Mouse (Mus musculus) stomach, embryonic 16.5 days (tissue): ENCODE results near the gene Lasp1. TPM values are rescaled to one million over a fixed set of nuclear protein-coding genes. Genes with fewer than 3 reads are reported as not detected.
A peak's percentile ranks its signal among the peaks of the same experiment; 100 is the strongest.

Experiments
- ATAC-seq: fragments of 200-750 bp; cut with Nextera tagmentation; 2 replicates; pipeline ENCODE4 v1.8.0; 2017; ENCODE audit warnings: moderate number of reproducible peaks, moderate TSS enrichment; ENCODE audit not compliant: insufficient read depth, low FRiP score
- H3K27ac ChIP-seq: fragments of 300-500 bp; sonication (generic); 2 replicates; pipeline ENCODE4 v1.5.1; 2014; ENCODE audit warnings: low read length
- H3K27me3 ChIP-seq: fragments of 300-500 bp; sonication (generic); 2 replicates; pipeline ENCODE4 v1.6.1; 2014; ENCODE audit warnings: low read length, control low read depth, mixed read lengths; ENCODE audit not compliant: control insufficient read depth, insufficient read depth
- H3K36me3 ChIP-seq: fragments of 300-500 bp; sonication (generic); 2 replicates; pipeline ENCODE4 v1.6.1; 2014; ENCODE audit warnings: low read length; ENCODE audit not compliant: control insufficient read depth, insufficient read depth
- H3K4me1 ChIP-seq: fragments of 300-500 bp; sonication (generic); 2 replicates; pipeline ENCODE4 v1.6.1; 2014; ENCODE audit warnings: low read length, control low read depth, mixed read lengths; ENCODE audit not compliant: control insufficient read depth, insufficient read depth
- H3K4me2 ChIP-seq: fragments of 300-500 bp; sonication (generic); 2 replicates; pipeline ENCODE4 v1.6.1; 2014; ENCODE audit warnings: low read depth, low read length, mixed read lengths
- H3K4me3 ChIP-seq: fragments of 300-500 bp; sonication (generic); replicated peaks from 2 replicates; pipeline ENCODE4 v1.5.1; 2014; ENCODE audit warnings: mild to moderate bottlenecking, low read length
- H3K9ac ChIP-seq: fragments of 300-500 bp; sonication (generic); 2 replicates; pipeline ENCODE4 v1.6.1; 2014; ENCODE audit warnings: low read length
- H3K9me3 ChIP-seq: fragments of 300-500 bp; sonication (generic); replicated peaks from 2 replicates; pipeline ENCODE4 v1.6.1; 2016; ENCODE audit warnings: low read length, control low read depth; ENCODE audit not compliant: control insufficient read depth
- WGBS: fragments of 180-500 bp; shearing (Covaris S2); extraction: QIAGEN DNeasy Blood & Tissue Kit; methylation state at CpG from one replicate; pipeline ENCODE4 v1.1.7; 2014; 5-methylcytosine and 5-hydroxymethylcytosine counted together
- polyA plus RNA-seq: library from polyadenylated mRNA; unstranded; fragments of >200 nt; fragmentation: Nextera tagmentation; extraction: Ambion mirVana; gene quantifications from 2 replicates; pipeline ENCODE4 v1.2.1, GENCODE M21; 2015

Lasp1 gene
- polyA plus RNA-seq, 1 experiment from 2014 or later: 130 TPM

DNA sequence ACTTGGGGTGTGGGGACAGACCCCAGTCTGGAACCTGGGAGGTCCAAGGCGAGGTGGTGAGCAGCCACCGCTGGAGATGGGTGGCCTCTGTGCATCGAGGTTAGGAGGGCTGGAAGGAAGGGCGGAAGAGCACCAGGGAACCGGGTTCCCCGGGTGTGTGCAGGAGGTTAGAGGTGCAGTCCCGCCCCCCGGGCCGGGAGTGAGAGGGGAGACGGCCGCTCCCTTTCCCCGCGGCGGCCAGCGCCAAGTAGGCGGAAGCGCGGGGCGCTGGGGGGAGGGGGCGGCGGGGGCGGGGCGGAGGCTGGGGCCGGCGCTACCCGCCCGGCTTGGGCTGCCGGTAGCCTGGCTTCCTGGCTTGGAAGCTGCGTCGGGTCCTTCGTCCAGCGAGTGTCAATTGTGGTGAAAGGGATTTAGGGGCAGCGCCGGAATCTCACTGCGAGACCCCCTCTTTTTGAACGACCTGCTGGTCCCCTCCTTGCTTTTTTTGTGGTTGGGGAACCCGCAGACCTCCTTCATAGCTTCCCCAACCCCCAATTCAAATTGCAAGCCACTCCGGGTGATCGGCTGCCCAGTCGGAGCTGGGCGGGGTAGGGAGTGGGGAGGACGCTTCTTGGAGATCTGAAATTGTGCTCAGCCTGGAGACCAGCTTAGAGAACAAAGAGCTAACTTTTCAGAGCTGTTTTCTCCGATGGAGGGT, 1.3 kb downstream of the Lasp1 start:
- Histone ChIP-seq H3K4me3 (peak overlapping the region; percentile 97), H3K36me3 (no peaks in the 10 kb centered on the region), H3K9ac (peak overlapping the region; percentile 96), H3K27ac (peak overlapping the region; percentile 99), H3K9me3 (no peaks in the 10 kb centered on the region), H3K27me3 (no peaks in the 10 kb centered on the region), H3K4me1 (peaks cover 34% of the 10 kb centered on the region), H3K4me2 (peak overlapping the region; percentile 74)
- under 1% methylated on average over 31 of the region's 43 CpGs for WGBS
- ATAC-seq: peak; percentile 75

DNA sequence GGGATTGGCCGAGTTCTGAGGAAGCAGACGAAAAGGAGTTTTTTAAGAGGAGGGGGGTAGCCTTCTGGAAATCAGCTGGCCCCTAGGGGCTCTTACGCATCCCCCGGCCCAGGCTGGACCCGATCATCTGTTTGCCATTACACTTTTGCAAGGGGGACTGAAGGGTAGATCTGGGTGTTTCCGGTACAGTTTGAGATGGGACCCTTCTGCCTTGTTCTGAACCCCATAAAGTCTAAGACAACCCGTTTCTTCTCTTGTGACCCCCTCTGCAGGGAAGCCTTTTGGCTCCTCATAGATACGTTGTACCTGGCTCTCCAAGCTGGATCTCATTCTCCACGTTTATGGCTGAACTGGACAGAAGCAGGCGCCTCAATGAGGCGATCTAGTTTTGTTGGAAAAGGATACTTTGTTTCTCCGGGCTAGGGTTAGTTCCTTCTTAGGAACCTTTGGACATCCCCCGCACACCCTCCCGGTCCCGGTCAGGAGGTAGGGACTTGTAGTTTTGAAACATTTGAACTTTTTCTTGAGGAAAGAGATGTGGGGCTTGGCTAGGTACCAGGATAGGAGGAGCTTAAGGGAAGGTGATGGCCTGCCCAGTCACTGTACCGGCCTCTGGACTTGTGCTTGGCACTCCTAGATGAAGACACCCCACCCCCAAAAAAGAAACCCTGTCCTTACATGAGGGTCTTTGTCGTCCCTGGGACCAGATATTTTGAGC, 2.0 kb downstream of the Lasp1 start:
- peak overlapping the region; percentile 99 for H3K27ac ChIP-seq
- H3K4me3 ChIP-seq: peak overlapping the region; percentile 97
- H3K27me3 ChIP-seq: no peaks in the 10 kb centered on the region
- no peak for ATAC-seq
- H3K36me3 ChIP-seq: no peaks in the 10 kb centered on the region
- H3K4me2 ChIP-seq: peak overlapping the region; percentile 74
- peaks cover 41% of the 10 kb centered on the region for H3K4me1 ChIP-seq
- H3K9me3 ChIP-seq: no peaks in the 10 kb centered on the region
- under 1% methylated on average over 17 of the region's 17 CpGs for WGBS
- H3K9ac ChIP-seq: peak overlapping the region; percentile 96

DNA sequence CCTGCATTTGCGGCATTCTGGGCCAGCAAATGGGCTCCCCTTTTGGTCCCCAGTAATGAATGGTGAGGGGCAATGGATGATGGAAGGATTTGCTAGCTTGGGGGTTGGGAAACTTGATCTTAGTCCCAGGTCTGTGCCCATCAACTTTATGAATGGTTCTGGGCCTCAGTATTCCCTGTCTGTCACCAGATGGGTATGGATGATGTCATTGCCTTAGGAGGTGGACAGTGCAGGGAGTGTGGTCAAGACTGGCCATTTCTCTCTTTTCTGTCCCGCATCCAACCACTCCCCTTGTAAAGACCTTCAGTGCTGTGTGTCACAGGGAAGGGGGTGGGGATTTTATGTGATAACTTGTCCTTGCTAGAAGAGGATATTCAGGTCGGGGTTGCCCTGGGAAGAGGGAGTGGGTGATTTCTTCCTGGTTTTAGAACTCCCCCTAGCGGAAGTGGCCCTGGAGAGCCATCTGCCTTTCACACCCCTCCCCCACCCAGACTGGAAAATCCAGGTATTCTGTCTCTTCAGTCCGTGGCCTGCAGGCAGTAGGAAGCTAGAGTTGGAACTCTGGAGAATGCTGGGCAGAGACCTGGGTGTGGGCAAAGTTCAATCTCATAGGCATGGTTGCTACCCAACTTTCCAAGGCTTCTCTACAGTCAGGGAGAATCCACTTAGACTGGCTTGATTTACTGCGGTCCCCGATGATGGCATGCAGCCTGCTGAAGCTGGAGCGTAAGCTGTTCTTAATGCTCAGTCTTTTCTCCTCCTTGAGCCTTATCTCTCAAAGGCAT, 2.8 kb downstream of the Lasp1 start:
- no peaks in the 10 kb centered on the region for H3K9me3 ChIP-seq
- ATAC-seq: no peak
- no peaks in the 10 kb centered on the region for H3K27me3 ChIP-seq
- peaks cover 48% of the 10 kb centered on the region for H3K4me1 ChIP-seq
- 17% methylated on average over 8 of the region's 8 CpGs for WGBS
- H3K4me2 ChIP-seq: peak overlapping the region; percentile 74
- peak overlapping the region; percentile 97 for H3K4me3 ChIP-seq
- peak overlapping the region; percentile 99 for H3K27ac ChIP-seq
- peak overlapping the region; percentile 96 for H3K9ac ChIP-seq
- no peaks in the 10 kb centered on the region for H3K36me3 ChIP-seq

DNA sequence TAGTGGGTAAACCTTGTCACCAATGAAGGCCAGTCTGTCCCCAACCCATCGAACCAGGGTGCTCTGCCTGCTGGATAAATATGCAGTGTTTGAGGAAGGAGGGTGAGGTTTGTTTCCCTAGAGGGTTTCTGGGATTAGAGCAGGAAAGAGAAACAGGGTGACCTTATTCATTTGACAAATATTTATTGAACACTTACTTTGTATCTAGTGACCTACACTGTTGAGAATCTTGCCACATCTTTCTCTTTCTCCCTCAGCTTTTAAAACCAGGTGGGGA, 3.3 kb downstream of the Lasp1 start:
- H3K4me3 ChIP-seq: peak overlapping the region; percentile 97
- no peaks in the 10 kb centered on the region for H3K27me3 ChIP-seq
- H3K4me2 ChIP-seq: peak overlapping the region; percentile 74
- H3K9me3 ChIP-seq: no peaks in the 10 kb centered on the region
- no peak for ATAC-seq
- H3K9ac ChIP-seq: no peak overlapping the region
- 7% methylated on average over 1 of the region's 1 CpGs for WGBS
- H3K4me1 ChIP-seq: peaks cover 49% of the 10 kb centered on the region
- H3K27ac ChIP-seq: peak overlapping the region; percentile 99
- H3K36me3 ChIP-seq: no peaks in the 10 kb centered on the region

DNA sequence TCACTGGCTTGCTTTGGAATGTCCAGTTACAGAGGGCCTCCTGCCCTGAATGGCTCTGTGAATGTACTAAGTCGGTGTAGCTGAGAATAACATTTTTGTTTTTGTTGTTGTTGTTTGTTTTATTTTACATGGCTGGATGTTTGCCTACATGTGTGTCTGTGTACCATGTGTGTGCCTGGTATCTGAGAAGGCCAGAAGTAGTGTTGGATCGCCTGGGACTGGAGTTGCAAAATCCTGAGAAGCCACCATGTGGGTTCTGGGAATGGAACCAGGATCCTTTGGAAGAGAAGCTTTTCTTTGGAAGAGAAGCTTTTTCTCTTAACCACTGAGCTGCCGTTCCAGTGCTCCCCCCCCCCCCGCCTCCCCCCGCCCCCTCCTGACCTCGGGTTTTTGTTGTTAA, 3.7 kb downstream of the Lasp1 start:
- Histone ChIP-seq H3K4me2 (peak overlapping the region; percentile 74), H3K36me3 (no peaks in the 10 kb centered on the region), H3K9me3 (no peaks in the 10 kb centered on the region), H3K4me1 (peaks cover 51% of the 10 kb centered on the region), H3K27me3 (no peaks in the 10 kb centered on the region), H3K27ac (peak overlapping the region; percentile 99), H3K9ac (no peak overlapping the region), H3K4me3 (0 out of 2 replicates have a peak overlapping the region, but pooled peaks have one; percentile 97)
- 27% methylated on average over 6 of the region's 6 CpGs for WGBS
- ATAC-seq: no peak

DNA sequence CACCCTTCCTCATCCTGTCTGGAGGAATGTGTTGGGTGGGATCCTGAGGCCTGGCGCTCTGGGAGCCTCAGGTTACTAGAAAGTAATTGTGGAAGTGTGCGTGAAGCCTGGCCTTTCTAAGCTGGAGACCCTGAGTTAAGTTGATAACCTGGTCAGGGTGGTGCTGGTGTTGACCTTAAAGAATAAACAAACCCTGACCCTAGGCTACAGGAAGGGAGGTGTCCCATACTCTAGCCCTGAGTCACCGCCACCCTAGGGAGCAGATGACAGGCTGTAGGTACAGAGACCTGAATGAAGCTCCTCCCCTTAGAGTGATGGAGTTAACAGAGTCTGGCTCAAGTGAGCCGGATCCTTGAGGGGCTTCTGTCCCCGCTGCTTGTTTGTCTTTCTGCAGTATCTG, 5.0 kb downstream of the Lasp1 start:
- H3K4me1 ChIP-seq: peaks cover 65% of the 10 kb centered on the region
- H3K36me3 ChIP-seq: no peaks in the 10 kb centered on the region
- no peak for ATAC-seq
- peak overlapping the region; percentile 84 for H3K27ac ChIP-seq
- no peak overlapping the region for H3K4me3 ChIP-seq
- peak overlapping the region; percentile 29; the same call in 1 of the 2 replicates for H3K9ac ChIP-seq
- peak overlapping the region; percentile 44; the same call in 1 of the 2 replicates for H3K4me2 ChIP-seq
- 57% methylated on average over 5 of the region's 5 CpGs for WGBS
- no peaks in the 10 kb centered on the region for H3K9me3 ChIP-seq
- H3K27me3 ChIP-seq: no peaks in the 10 kb centered on the region

DNA sequence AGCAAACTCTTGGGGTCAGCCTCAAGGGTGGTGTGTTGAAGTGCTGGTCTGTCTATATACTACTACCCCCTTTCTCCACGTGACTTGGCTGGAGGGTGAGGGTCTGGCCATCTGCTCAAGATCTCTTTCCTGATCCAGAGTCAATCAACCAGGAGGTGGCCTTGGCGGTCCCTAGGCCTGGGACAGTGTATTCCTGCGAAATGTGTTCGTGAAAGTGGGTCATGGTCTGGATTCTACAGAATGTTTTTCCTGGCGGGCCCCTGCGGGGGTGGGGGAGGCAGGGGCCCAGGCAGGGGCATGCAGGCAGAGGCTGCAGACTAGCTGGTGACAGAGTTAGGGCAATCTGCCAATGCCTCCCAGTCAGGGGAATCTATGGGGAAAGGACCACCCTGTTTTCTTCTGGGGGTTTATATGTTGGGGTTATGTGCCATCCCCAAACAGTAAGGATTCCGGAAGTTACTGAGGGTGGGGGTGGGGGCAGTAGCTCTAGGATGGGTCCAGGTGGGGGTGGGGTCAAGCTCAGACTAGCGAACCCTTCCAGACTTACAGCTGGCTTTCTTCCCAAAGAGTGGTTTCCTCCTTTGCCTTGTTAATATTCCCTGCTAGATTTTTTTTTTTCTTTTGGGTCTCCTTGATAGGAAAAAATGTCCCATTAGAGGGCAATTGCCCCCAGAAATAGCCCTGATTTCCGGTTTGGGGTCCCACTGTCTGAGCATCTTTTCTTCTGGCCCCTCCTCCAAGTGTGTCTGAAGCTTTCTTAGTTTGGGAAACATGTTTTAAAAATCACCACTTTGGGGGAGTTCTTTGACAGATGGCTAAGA, 6.3 kb downstream of the Lasp1 start:
- H3K9ac ChIP-seq: peak overlapping the region; percentile 51
- no peaks in the 10 kb centered on the region for H3K36me3 ChIP-seq
- peak overlapping the region; percentile 14 for H3K4me3 ChIP-seq
- peaks cover 76% of the 10 kb centered on the region for H3K4me1 ChIP-seq
- H3K4me2 ChIP-seq: peak overlapping the region; percentile 44
- H3K27me3 ChIP-seq: no peaks in the 10 kb centered on the region
- 0 out of 2 replicates have a peak, but pooled peaks have one; percentile 4 for ATAC-seq
- peak overlapping the region; percentile 84 for H3K27ac ChIP-seq
- no peaks in the 10 kb centered on the region for H3K9me3 ChIP-seq
- 8% methylated on average over 9 of the region's 9 CpGs for WGBS

DNA sequence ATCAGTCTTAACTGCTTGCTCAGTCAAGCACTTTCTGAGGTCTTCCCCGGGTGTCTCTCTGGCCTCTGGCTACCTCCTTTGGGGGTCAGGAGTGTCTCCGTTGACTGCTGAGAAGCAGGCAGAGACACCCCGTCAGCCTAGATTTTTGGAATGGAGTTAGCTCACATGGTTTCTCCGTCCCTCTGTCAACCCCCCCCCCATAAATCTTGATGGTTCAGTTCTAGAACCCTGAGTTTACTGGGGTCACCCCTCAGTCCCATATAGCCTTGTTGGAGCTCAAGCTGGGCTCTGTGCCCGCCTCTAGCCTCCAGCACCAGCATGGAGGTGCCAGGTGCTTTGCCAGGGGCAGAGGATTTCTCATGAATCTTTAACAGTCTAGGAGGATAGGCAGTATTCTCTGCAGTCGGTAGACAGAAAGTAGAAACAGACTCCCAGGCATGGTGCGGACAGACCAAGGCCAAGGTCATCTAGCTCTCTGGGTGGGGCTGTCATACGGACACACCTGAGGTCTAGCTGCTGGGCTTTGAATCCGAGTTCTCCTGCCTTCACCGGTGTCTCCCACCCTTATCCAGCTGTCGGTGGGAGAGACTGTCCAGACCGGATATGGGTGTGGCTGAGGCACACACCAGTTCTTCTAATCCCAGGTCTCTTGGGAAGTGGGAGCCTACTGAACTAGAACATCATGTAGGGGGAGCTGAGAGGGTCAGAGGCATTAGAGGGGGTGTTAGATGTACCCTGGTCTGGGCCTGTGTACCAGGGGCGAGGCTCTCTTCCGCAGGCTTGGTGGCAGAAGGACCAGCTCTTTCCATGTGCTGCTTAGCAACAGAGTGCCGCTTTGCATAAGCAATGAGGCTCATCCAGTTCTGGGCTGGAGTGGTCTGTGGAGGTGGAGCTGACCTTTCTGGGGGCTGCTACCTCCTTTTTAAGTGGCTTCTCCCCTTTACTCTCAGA, 7.1 kb downstream of the Lasp1 start:
- ATAC-seq: 0 out of 2 replicates have a peak, but pooled peaks have one; percentile 3
- Histone ChIP-seq H3K9ac (peak overlapping the region; percentile 51), H3K27me3 (no peaks in the 10 kb centered on the region), H3K4me2 (peak overlapping the region; percentile 44), H3K4me3 (peak overlapping the region; percentile 6; the same call in 1 of the 2 replicates), H3K36me3 (no peaks in the 10 kb centered on the region), H3K27ac (peak overlapping the region; percentile 84), H3K9me3 (no peaks in the 10 kb centered on the region), H3K4me1 (peaks cover 82% of the 10 kb centered on the region)
- 23% methylated on average over 15 of the region's 15 CpGs for WGBS
